Mouse (Mus musculus): ENCODE measurements around the gene Tomm40.
A peak's percentile ranks its signal among the peaks of the same experiment; 100 is the strongest.

The Tomm40 gene

DNA sequence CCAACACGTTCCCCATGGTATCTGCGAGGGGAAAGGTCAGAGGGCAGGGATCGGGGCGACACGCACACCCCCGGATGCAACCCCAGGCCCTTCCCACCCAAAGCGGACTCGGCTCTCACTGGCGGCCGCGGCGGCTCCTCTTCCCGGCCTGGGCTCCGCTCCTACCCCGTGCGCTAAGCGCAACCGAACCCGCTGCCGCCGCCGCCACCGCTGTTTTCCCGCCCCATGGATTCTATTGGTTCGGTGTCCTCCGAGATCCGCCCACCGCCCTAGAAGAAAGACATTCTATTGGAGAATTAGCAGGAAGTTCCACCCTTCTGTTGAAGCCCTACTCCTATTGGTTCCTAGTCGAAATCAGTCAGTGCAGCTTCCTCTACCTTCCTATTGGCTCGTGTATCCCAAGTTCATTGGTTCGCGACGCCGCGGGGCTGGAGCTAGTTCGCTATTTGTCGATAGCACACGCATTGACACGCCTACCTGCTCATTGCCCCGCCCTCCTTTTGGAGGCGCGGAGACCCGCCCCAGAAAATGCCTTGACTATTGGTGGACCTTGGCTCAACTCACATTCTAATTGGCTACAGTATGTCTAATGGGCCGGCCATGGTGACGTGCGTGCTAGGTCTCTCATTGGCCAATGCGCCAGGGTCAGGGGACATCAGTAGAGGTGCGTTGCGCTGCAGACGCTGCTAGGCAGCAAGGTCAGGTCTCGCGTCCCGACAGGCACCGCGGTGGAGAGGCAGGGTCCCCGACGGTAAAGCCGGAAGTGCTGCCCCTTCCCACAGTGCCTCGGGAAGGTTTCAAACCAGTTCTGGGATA, at the start of gene Tomm40:
Gene Tomm40 (minus strand): TSS at position 200 of the 816 bp plus-strand sequence.
- DNase-seq = peak; percentile 100

DNA sequence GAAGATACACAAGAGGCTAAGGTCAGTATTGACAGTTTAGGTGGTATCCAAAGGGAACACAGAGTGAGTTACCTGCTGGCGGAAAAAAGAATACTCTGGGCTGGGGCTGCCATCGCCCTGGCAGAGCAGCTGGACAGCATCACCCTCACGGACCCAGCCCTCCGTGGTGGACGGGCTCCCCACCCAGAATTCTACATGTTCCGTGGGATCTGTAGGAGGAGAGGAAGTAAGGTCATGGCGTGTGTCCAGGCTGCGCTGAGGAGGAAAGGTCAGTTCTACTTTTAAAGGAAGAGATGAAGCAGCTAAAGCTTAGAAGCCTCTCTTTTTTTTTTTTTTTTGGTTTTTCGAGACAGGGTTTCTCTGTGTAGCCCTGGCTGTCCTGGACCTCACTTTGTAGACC, 49.3 kb upstream of the Tomm40 start:
- no peak for DNase-seq

DNA sequence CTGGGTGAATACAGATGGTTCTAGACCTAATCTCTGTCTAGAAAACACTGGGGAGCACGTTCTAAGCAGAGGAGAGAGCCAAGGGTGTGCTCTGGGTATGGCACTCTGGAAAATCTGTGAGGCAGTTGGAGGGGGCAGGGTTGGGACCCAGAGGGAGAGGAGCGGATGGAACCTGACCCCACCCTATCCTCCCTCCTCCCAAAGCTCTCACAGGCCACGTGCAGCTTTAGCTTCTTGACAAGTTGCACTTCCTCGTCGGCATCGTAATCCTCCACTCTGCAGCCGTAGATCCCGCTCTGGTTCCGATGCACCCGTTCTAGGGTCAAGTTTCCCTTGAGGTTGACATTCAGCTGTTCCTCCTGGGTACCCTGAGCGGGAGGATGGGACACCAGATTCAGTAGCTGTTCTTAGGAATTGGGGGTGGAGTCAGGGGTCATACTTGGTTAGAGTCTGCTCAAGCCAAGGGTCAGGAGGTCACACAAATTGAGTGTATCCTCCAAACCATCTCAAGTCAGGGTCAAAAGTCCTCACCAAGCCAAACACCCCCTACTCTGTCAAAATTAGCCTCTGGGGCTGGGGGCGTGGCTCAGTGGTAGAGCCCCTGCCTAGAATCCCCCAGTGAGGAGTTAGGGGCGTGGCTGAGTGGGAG, 48.7 kb upstream of the Tomm40 start:
- DNase-seq = no peak

DNA sequence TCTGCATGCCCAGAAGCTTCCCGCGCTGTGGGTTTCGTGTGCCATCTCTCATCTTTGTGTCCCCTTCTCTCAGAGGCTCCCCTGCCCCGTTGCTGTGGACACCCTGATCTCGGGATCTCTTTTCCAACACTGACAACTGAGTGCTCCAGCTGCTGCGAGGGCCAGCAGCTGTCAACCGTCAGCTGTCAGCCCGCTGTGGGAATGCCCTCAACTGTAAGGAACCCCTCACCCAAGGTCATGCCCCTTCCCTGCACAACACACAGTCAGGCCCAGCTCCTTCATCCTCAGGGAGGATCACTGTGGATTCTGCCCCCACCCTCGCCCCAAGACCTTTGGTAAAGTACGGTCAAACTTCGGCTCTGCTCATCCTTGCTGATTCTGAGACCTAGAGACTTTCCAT, 47.0 kb upstream of the Tomm40 start:
- DNase-seq = no peak

DNA sequence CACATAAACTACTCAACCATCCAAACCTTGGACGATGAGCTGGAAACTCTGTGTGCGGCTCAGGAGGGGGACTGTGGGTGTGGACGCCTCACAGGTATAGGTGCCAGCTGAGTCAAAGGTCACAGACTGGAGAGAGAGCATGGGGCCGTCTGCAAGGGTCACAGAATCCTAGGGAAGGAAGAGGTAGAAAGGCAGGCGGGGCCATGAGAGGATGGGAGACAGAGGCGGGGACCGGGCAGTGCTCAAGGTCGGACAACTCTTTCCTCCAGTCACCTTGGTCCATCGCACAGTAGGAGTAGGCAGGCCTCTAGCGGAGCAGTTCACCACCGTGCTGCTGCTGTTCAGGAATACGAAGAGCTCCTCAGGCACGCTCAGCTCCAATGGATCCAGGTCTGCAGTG, 44.8 kb upstream of the Tomm40 start:
- DNase-seq = no peak

DNA sequence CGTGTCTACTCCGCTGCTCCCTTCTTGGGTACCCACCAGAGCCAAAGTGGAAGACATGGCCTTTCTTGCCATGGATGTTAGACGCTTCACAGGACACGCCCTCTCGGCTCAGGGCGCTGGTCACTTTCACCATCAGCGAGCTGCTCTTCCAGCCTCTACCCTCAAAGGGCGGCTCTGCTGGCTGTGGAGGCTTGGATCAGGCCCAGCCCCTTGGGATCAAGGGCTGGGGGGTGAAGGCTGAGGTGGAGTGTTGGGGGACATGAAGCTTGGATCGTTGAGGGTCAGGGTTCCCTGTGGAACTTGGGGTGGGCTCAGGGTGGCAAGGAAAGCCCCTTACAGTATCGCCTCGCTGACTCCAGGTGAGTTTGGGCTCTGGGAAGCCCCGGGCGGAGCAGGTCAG, 43.4 kb upstream of the Tomm40 start:
- DNase-seq = no peak

DNA sequence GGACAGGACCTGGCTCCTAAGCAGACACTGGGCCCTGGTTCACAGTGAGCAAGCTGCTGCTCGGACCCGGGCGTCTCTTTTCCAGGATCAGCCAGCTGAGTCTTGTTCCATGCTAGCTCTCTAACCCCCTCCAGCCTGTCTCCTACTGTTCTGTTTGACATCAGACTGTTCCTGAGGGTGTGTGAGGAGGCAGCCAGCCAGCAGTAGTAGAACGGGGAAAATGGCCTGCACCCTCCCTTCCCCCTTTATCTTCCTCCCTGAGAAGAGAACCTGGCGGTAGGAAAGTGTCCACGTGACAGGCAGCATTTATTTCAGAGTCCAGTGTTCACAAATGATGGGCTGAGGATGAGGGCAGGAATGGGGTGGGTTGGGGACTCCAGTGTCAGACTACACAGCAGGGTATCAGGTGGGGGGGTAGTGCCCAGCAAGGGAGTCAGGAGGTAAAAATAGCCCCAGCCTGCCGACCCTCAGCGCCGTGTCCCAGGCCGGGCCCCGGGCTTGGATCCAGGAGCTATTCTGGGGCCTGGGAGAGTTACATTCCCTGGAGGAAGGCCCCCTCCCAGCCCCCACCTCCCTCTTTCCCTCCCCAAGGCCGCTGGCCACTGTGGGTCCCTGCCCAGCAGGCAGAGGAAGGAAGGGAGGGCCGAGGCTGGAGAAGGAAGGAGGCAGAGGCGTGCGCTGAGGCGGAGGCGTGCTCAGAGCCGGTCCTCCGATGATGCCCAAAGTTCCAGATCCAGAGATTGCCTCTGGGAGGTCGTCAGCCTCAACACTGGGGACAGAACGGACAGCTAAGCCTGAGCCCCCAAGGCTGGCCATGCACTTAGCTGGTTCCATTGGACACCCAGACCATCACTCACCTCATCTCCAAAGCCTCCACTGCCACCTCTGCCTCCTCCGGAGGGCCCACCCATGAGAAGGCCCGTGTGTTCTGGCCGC, 40.9 kb upstream of the Tomm40 start:
- no peak for DNase-seq

DNA sequence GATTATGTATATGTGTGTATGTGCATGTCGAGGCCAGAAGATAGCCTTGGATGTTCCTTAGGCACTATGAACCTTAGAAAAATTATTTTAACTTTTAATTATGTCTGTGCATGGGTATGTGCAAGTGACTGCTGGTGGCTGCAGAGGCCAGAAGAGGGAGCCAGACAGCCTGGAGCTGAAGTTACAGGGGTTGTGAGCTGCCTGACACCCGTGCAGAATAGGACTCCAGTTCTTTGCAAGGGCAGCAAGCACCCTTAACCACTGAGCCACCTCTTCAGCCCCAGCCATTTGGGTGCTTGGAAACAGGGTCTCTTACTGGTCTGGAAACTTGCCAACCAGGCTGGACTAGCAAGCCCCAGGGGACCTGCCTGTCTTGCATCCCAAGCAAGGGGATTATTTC, 39.8 kb upstream of the Tomm40 start:
- DNase-seq = no peak

DNA sequence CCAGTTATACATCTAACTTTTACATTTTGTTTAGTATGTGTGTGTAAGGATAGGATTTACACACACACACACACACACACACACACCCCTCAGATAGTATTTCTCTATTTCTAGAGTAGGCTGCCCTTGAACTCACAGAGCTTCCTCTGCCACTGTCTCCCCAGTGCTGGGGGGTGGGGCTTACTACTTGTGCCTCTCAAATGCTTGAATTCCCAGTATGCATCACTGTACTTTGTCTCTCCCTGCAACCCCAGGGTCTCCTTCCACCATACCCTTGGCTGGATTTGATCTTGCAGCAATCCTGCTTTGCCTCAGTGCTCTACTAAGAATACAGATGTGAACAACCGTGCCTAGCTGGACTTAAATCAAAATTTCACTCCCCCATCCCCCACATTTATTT, 38.8 kb upstream of the Tomm40 start:
- DNase-seq = no peak

DNA sequence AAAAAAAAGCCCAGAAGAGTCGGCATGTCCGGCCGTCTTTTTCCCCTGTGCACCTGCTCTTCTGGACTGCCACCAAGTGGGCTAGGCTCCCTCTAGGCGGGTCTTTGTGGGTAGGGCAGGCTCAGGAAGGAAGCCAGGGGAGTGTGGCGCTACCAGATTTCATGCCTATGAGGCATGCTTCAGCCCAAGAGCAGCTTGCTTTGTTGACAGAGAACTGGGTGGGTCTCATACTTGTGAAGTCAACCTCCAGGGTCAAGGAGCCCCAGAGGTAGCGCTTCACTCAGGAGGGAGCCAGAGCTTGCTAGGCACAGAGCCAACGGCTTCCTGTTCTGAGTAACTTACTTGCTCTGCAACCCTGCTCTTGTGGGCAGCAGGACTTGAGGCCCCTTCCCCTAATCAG, 38.3 kb upstream of the Tomm40 start:
- no peak for DNase-seq

DNA sequence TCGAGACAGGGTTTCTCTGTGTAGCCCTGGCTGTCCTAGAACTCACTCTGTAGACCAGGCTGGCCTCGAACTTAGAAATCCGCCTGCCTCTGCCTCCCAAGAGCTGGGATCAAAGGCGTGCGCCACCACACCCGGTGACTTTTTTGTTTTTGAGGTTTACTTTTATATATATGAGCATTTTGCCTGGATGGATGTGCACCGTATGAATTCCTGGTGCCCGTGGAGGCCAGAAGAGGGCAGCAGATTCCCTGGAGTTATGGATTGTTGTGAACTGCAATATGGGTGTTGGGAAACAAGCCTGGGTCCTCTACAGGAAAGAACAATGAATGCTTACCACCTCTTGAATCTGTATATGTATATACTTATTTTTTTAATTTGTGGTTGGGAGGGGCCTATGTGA, 37.4 kb upstream of the Tomm40 start:
- no peak for DNase-seq

DNA sequence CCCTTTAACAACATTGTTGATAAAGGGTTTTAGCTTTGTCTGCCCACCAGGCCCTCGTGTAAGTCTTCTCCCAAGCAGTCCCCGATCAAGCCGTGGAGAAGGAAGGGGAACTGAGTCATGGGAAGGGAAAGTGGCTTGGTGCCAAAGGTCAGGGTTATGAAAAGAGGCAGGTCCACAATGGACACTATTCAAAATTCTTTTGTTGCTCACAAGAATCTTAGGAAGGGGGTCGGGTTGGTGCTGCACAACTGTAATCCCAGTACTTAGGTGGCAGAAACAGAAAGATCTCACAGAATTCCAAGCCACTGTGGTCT, 35.8 kb upstream of the Tomm40 start:
- DNase-seq = no peak

DNA sequence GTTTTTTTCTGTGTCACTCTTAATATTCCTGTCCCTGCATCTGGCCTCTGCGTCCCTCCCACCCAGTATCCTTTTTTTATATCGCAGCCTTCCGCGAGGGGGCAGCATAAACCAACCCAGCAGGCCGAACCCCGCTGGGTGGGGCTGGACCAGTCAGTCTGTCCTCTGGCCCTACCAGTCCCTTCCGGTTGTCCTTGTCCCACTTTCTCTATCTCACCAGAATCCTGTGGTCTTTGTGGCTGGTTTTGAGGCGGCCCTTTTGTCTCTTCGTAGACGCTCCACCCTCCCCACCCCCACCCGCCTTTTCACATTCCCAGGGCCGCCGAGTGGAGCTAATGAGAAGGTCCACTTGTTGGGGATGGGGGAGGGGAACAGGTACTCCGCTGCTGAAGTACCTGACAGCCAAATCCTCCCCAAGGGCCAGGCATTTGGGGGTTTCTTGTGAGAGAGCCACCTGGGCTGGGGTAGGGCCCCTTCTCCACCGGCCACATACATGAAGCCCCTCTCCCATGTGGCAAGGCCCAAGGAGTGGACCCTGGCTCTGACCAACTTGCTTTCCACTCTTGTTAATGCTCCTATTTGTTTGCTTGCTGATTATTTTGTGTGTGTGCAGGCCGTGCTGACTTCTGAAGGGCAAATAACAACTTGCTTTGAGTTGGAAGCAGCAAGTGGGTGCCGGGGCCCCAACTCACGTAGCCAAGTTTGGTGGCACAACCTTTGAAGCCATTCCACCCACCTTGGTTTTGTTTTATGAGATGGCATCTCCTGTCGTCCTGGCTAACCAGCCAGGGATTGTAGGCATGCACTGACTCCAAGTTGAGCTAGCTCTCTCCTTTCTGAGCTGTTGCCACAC, 35.2 kb upstream of the Tomm40 start, which contains the start of gene Nectin2:
Gene Nectin2 (minus strand): TSS at position 267 of the 853 bp plus-strand sequence.
- DNase-seq = peak; percentile 42

DNA sequence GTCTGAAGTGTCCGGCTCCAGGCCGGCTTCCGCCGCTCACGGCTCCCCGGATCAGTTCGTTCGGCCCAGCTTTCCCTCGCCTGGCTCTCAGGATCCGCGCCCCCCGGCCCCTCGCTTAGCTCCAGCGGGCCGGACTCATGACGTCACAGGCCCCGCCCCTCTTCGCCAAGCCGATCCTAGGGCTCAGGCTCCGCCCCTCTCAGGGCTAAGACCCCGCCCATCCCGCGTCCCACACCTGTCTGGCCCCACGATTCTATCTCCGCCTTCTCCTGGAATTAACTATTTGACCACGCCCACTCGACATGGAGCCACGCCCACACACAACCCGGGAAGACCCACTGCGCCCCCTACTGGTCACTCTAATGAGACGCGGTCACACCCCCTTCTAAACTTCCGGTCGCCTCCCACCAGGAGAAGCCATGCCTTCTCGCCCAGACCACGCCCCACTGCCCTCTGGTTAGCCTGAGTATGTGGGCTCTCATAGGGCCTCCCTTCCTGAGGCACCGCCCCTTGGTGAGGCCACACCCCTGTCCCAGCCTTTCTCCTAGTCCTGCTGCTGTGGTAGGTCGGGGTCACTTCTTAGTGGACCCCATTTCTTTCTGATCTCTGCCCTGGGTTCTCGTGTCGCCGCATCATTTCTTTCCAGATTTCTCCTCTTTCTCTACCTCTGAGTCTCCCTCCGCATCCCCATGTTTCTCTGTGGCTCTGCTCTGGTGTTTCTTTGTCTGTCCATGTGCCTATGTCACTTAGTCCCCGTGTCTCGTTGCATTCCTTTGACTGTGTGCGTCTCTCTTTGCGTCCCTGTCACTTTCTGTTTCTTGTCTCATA, 34.4 kb upstream of the Tomm40 start:
- peak; percentile 74 for DNase-seq

DNA sequence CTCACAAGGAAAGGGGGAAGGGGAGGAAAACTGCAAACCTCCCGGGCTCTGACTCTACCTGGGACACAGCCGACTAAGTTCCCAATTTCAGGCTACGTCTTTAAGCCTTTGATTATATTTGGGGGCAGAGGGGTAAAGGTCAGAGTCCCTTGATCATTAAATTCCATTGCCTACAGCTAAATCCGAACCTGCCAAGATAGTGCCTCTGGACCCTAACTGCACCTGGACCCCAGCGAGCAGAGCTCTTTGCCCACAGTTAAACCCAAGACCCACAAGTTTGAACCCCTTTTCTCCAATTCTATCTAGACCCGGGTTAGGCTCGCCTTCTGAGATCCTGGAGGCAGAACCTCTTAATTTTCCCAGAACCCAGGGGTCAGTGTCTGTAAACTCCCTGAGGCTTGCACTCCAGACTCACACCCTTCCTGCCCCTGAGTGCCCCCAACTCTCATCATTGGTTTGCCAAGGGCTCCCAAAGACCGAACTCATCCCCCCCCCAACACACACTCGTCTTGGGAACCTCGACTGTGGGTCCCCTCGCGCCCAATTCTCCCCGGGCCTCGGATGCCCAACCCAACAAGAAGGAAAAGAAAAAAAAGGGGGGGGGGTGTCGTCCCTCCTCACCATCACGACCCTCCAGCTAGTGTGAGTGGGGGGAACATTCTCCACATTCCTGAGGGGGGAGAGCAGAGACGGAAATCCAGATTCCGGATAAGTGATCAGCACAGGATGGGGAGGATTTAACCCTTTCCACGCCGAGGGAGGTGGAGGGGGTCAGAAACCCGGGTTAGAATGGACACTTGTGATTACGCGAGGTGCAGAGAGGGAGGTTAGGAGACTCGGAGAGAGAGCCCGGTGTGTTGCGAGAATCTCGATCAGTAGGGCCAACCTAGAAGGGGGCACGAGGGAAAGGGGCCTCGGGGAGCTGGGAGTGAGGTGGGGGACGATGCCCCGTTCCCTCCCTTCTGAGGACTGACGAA, 33.3 kb upstream of the Tomm40 start:
- no peak for DNase-seq

DNA sequence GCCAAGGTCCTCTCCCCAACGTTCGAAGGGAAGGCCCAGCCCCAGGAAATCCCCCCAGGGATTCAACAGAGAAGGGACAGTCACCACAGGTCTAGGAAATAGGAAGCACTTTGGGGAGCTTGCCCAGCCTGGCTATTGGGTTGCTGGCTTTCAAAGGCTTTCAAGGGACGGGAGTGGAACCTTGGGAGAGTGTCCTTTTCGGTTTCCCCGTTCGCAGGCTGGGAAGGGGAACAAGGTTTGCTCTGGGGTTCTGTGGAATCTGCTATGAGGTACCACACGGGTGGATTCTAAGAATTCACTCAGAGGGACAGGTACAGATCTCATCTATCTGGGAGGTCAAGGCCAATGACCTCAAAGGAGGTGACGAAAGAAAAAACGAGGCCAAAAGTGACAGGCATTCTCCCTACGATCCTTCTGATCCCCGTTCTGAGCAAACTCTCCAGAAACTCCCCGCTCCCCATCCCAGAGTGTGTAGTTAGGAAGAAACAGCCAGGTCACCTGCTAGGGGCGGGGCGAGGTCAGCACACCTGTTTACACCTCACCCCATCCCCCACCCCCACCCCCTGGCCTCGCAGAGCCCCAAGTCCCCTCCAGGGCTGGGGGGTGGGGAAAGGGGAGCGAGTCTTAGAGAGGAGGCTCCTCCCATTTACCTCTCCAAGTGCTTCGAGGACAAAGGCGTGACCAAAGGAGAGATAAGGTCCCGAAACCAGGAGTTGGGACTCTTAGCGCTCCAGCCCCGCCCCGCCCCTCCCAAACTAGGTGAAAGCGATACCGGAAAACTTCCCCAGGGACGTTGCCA, 32.4 kb upstream of the Tomm40 start:
- no peak for DNase-seq

DNA sequence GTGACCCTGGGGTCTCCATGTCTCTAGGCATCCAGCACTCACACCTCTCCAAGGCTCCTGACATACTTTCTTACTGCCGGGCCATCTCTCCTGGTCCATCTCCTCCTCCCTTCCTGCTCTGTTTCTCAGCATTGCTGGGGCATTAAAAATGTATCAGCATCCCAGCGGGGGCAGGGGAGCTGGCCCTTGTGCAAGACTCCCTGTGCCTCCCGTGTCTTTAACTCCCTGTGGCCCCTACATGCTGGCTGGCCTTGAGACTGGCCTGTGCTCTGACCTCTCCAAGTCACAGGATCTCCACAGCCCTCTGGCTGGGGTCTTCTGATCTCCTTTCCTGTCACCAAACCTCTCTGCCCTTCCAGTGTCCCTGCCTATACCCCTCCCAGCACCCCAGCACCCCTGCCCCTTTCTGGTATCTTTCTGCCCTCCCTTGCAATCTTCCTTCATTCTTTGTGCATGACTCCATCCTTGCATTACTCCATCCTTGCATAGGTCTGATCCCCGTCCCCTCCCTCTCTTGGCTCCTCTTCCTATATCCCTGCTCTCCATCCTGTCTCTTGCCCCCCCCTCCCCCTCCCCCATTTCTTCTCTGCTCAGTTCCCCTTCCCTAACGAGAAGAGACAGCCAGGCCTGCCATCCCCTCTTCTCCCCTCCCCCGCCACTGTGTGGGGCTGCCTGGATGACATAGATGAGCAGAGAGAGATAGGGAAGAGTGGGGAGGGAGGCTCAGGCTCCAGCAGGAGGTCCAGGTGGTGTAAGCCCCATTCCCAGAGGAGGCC, 31.4 kb upstream of the Tomm40 start:
- DNase-seq = no peak

DNA sequence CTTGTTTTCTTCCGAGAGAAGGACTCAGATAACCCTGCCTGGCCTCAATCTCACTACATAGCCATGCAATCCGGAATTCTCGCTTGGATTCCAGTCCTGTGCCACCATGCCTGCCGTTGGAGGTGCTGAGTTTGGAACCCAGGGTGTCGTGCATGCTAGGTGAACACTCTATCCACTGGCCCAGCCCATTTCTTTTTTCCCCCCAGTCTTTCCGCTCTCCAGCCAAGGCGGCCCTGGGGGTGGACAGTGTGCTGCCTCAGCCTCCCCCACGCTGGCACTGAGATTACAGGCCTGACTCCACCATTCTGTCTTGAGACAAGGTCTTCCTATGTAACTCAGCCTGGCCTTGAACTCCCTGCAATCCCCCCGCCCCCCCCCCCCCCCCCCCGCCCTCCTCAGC, 30.7 kb upstream of the Tomm40 start:
- DNase-seq = no peak

Measured in cerebellum, adult 11-12 months (tissue).